Mouse (Mus musculus): ENCODE measurements at regions not wholly inside any gene's neighbourhood (a gene's known extent, or its start where the extent isn't known, plus 50 kb on each side); places are given as distances from the start of the nearest gene placed in this dataset.

- no peaks in the 10 kb centered on the region for H3K9me3 ChIP-seq
- H3K9ac ChIP-seq = no peak overlapping the region
- H3K27me3 ChIP-seq = peaks cover 4% of the 10 kb centered on the region; the same call in 1 of the 2 replicates
- peak overlapping the region; percentile 21 for H3K4me3 ChIP-seq
- WGBS = 6% methylated on average over 19 of the region's 19 CpGs
- no peak for ATAC-seq (ENCODE audit: insufficient number of reproducible peaks, low FRiP score, low TSS enrichment, low read depth)
- H3K27ac ChIP-seq = no peak overlapping the region
- H3K36me3 ChIP-seq = no peaks in the 10 kb centered on the region
- peaks cover 5% of the 10 kb centered on the region; the same call in 1 of the 2 replicates for H3K4me1 ChIP-seq
- peak overlapping the region; percentile 45 for H3K4me2 ChIP-seq
Measured at GRCm38 (mm10) chr2:57616525-57617225, 379.2 kb downstream of the Gpd2 start.

GRCm38 (mm10) chr2:57617258-57617657 is 379.8 kb downstream of the Gpd2 start:
- Histone ChIP-seq H3K4me3 (no peak overlapping the region), H3K4me2 (no peak overlapping the region), H3K9ac (no peak overlapping the region), H3K27ac (no peak overlapping the region), H3K9me3 (no peaks in the 10 kb centered on the region), H3K4me1 (peaks cover 5% of the 10 kb centered on the region; the same call in 1 of the 2 replicates), H3K27me3 (peaks cover 4% of the 10 kb centered on the region; the same call in 1 of the 2 replicates), H3K36me3 (no peaks in the 10 kb centered on the region)
- 72% methylated on average over 2 of the region's 2 CpGs for WGBS
- no peak for ATAC-seq (ENCODE audit: insufficient number of reproducible peaks, low FRiP score, low TSS enrichment, low read depth)

GRCm38 (mm10) chr2:57644117-57644516 is 353.6 kb upstream of the Galnt5 start:
- WGBS = 49% methylated on average over 2 of the region's 2 CpGs
- H3K36me3 ChIP-seq = no peaks in the 10 kb centered on the region
- no peak for ATAC-seq (ENCODE audit: insufficient number of reproducible peaks, low FRiP score, low TSS enrichment, low read depth)
- no peaks in the 10 kb centered on the region for H3K9me3 ChIP-seq
- H3K9ac ChIP-seq = no peak overlapping the region
- no peak overlapping the region for H3K4me3 ChIP-seq
- no peak overlapping the region for H3K27ac ChIP-seq
- no peak overlapping the region for H3K4me2 ChIP-seq
- no peaks in the 10 kb centered on the region for H3K4me1 ChIP-seq
- H3K27me3 ChIP-seq = no peaks in the 10 kb centered on the region

- Histone ChIP-seq H3K4me3 (no peak overlapping the region), H3K4me1 (no peaks in the 10 kb centered on the region), H3K9me3 (no peaks in the 10 kb centered on the region), H3K9ac (no peak overlapping the region), H3K36me3 (no peaks in the 10 kb centered on the region), H3K4me2 (no peak overlapping the region), H3K27me3 (no peaks in the 10 kb centered on the region), H3K27ac (no peak overlapping the region)
- WGBS = 75% methylated on average over 2 of the region's 2 CpGs
- ATAC-seq (ENCODE audit: insufficient number of reproducible peaks, low FRiP score, low TSS enrichment, low read depth) = no peak
Measured at GRCm38 (mm10) chr2:57644541-57644940, 353.1 kb upstream of the Galnt5 start.

GRCm38 (mm10) chr2:57649002-57649401 is 348.7 kb upstream of the Galnt5 start:
- Histone ChIP-seq H3K4me1 (no peaks in the 10 kb centered on the region), H3K36me3 (no peaks in the 10 kb centered on the region), H3K4me3 (no peak overlapping the region), H3K27ac (no peak overlapping the region), H3K4me2 (no peak overlapping the region), H3K27me3 (no peaks in the 10 kb centered on the region), H3K9ac (no peak overlapping the region), H3K9me3 (no peaks in the 10 kb centered on the region)
- 60% methylated on average over 4 of the region's 4 CpGs for WGBS
- no peak for ATAC-seq (ENCODE audit: insufficient number of reproducible peaks, low FRiP score, low TSS enrichment, low read depth)

- Histone ChIP-seq H3K4me2 (no peak overlapping the region), H3K27me3 (no peaks in the 10 kb centered on the region), H3K36me3 (no peaks in the 10 kb centered on the region), H3K9ac (no peak overlapping the region), H3K9me3 (no peaks in the 10 kb centered on the region), H3K4me3 (no peak overlapping the region), H3K27ac (no peak overlapping the region), H3K4me1 (no peaks in the 10 kb centered on the region)
- 77% methylated on average over 4 of the region's 4 CpGs for WGBS
- no peak for ATAC-seq (ENCODE audit: insufficient number of reproducible peaks, low FRiP score, low TSS enrichment, low read depth)
Measured at GRCm38 (mm10) chr2:57657409-57657808, 340.3 kb upstream of the Galnt5 start.

GRCm38 (mm10) chr2:57661838-57662237 is 335.8 kb upstream of the Galnt5 start:
- Histone ChIP-seq H3K9ac (no peak overlapping the region), H3K9me3 (no peaks in the 10 kb centered on the region), H3K36me3 (no peaks in the 10 kb centered on the region), H3K4me1 (no peaks in the 10 kb centered on the region), H3K4me2 (no peak overlapping the region), H3K27ac (no peak overlapping the region), H3K27me3 (no peaks in the 10 kb centered on the region), H3K4me3 (no peak overlapping the region)
- ATAC-seq (ENCODE audit: insufficient number of reproducible peaks, low FRiP score, low TSS enrichment, low read depth) = no peak
- 84% methylated on average over 1 of the region's 1 CpGs for WGBS

GRCm38 (mm10) chr2:57672007-57672643 is 325.6 kb upstream of the Galnt5 start:
- Histone ChIP-seq H3K27me3 (no peaks in the 10 kb centered on the region), H3K9me3 (no peaks in the 10 kb centered on the region), H3K36me3 (no peaks in the 10 kb centered on the region), H3K4me3 (no peak overlapping the region), H3K4me2 (no peak overlapping the region), H3K4me1 (no peaks in the 10 kb centered on the region), H3K27ac (no peak overlapping the region), H3K9ac (no peak overlapping the region)
- 41% methylated on average over 3 of the region's 3 CpGs for WGBS
- ATAC-seq (ENCODE audit: insufficient number of reproducible peaks, low FRiP score, low TSS enrichment, low read depth) = no peak

- no peak overlapping the region for H3K4me3 ChIP-seq
- no peak for ATAC-seq (ENCODE audit: insufficient number of reproducible peaks, low FRiP score, low TSS enrichment, low read depth)
- H3K4me2 ChIP-seq = no peak overlapping the region
- H3K27ac ChIP-seq = no peak overlapping the region
- H3K4me1 ChIP-seq = no peaks in the 10 kb centered on the region
- H3K9me3 ChIP-seq = no peaks in the 10 kb centered on the region
- no peak overlapping the region for H3K9ac ChIP-seq
- no peaks in the 10 kb centered on the region for H3K36me3 ChIP-seq
- WGBS = 72% methylated on average over 3 of the region's 3 CpGs
- no peaks in the 10 kb centered on the region for H3K27me3 ChIP-seq
Measured at GRCm38 (mm10) chr2:57689877-57690276, 307.8 kb upstream of the Galnt5 start.

- 42% methylated on average over 11 of the region's 11 CpGs for WGBS
Measured at GRCm38 (mm10) chr2:57696992-57697772, 300.5 kb upstream of the Galnt5 start.

GRCm38 (mm10) chr2:57698659-57699061 is 299.0 kb upstream of the Galnt5 start:
- H3K9ac ChIP-seq = no peak overlapping the region
- H3K4me3 ChIP-seq = peak overlapping the region; percentile 35
- no peaks in the 10 kb centered on the region for H3K36me3 ChIP-seq
- H3K27ac ChIP-seq = no peak overlapping the region
- 0 out of 2 replicates have a peak, but pooled peaks cover 2% of the 10 kb centered on the region for H3K4me1 ChIP-seq
- 5% methylated on average over 11 of the region's 11 CpGs for WGBS
- peak overlapping the region; percentile 50 for H3K4me2 ChIP-seq
- no peaks in the 10 kb centered on the region for H3K9me3 ChIP-seq
- H3K27me3 ChIP-seq = no peaks in the 10 kb centered on the region
- no peak for ATAC-seq (ENCODE audit: insufficient number of reproducible peaks, low FRiP score, low TSS enrichment, low read depth)

More at GRCm38 (mm10) chr2:57696992-57697772, 300.5 kb upstream of the Galnt5 start:
- Histone ChIP-seq H3K27me3 (no peaks in the 10 kb centered on the region), H3K4me3 (no peak overlapping the region), H3K9ac (no peak overlapping the region), H3K9me3 (no peaks in the 10 kb centered on the region), H3K4me1 (0 out of 2 replicates have a peak, but pooled peaks cover 2% of the 10 kb centered on the region), H3K27ac (no peak overlapping the region), H3K36me3 (no peaks in the 10 kb centered on the region), H3K4me2 (no peak overlapping the region)
- no peak for ATAC-seq (ENCODE audit: insufficient number of reproducible peaks, low FRiP score, low TSS enrichment, low read depth)

- Histone ChIP-seq H3K36me3 (no peaks in the 10 kb centered on the region), H3K27ac (no peak overlapping the region), H3K4me2 (peak overlapping the region; percentile 50), H3K4me1 (0 out of 2 replicates have a peak, but pooled peaks cover 2% of the 10 kb centered on the region), H3K9ac (no peak overlapping the region), H3K27me3 (no peaks in the 10 kb centered on the region), H3K9me3 (no peaks in the 10 kb centered on the region), H3K4me3 (peak overlapping the region; percentile 35; the same call in 1 of the 2 replicates)
- ATAC-seq (ENCODE audit: insufficient number of reproducible peaks, low FRiP score, low TSS enrichment, low read depth) = no peak
- WGBS = 38% methylated on average over 4 of the region's 4 CpGs
Measured at GRCm38 (mm10) chr2:57699226-57699625, 298.5 kb upstream of the Galnt5 start.
